ENCODE assay signal across 9 mouse cellular contexts in genomic region chr1:64035087-64035791, GRCm38 (mm10).
A peak's percentile ranks its signal among the peaks of the same experiment; 100 is the strongest.
DNase-seq lines count a peak whose midpoint lies in the region; ATAC-seq and TF ChIP-seq lines count a peak whose summit lies in the region.
"Had no signal": no experiment of that assay in that cellular context is flagged by ENCODE, and none has a peak within 500 bp of the region (broad histone marks: within the 10 kb centered on the region; RNA-seq: fewer than 3 reads in every experiment).

No protein-coding gene starts in this region.

- TF ChIP-seq EP300 in heart, adult 2 months (IDR thresholded peaks at IDR 0.05; ENCODE audit: insufficient read depth, low read depth, low read length), result peak; percentile 72; the same call in 1 of the 2 replicates

- intact Hi-C loops in heart, adult 2 months (cut with DNase I), result loop anchor here (2.0 kb wide), 1 partner anchor 14 kb away; no protein-coding TSS in a partner anchor
- intact Hi-C loops in left cerebral cortex, postnatal 36 days (cut with DNase I), result loop anchor here (5.0 to 10.0 kb wide), 2 partner anchors 87 to 410 kb away; partner anchors contain the start of gene Klf7

- no peaks in the 10 kb centered on the region for H3K79me2 ChIP-seq in heart, adult 2 months (replicated peaks; ENCODE audit: control insufficient read depth, insufficient read depth, low read length)

- no peaks in the 10 kb centered on the region for H3K9me3 ChIP-seq in kidney, embryonic 14.5 days (ENCODE audit: control insufficient read depth, low read length)
- H3K9me3 ChIP-seq in hindbrain, embryonic 14.5 days (ENCODE audit: control insufficient read depth, low read length), result no peaks in the 10 kb centered on the region
- H3K9me3 ChIP-seq: limb, embryonic 13.5 days had no signal

- no peaks in the 10 kb centered on the region for H3K27me3 ChIP-seq in kidney, adult 2 months (replicated peaks; ENCODE audit: control insufficient read depth, insufficient read depth, low read length)
- no peaks in the 10 kb centered on the region for H3K27me3 ChIP-seq in kidney, embryonic 14.5 days (ENCODE audit: control insufficient read depth, insufficient read depth, low read length)
- no peaks in the 10 kb centered on the region for H3K27me3 ChIP-seq in heart, adult 2 months (ENCODE audit: control insufficient read depth, insufficient read depth, low read length)
- H3K27me3 ChIP-seq in hindbrain, embryonic 14.5 days (ENCODE audit: control insufficient read depth, insufficient read depth, low read length), result no peaks in the 10 kb centered on the region
- H3K27me3 ChIP-seq: limb, embryonic 13.5 days had no signal

- H3K4me2 ChIP-seq in kidney, embryonic 14.5 days (replicated peaks; ENCODE audit: low read depth, low read length), result no peak overlapping the region
- no peak overlapping the region for H3K4me2 ChIP-seq in hindbrain, embryonic 14.5 days (replicated peaks)
- H3K4me2 ChIP-seq: limb, embryonic 13.5 days had no signal

- peaks cover 9% of the 10 kb centered on the region for H3K4me1 ChIP-seq in kidney, adult 2 months (ENCODE audit: control insufficient read depth, insufficient read depth, low read length)
- H3K4me1 ChIP-seq in kidney, embryonic 14.5 days (ENCODE audit: control insufficient read depth, insufficient read depth, low read length), result 0 out of 2 replicates have a peak, but pooled peaks cover 6% of the 10 kb centered on the region
- H3K4me1 ChIP-seq in heart, adult 2 months (ENCODE audit: control insufficient read depth, insufficient read depth, low read length), result peaks cover 29% of the 10 kb centered on the region
- H3K4me1 ChIP-seq in hindbrain, embryonic 14.5 days (replicated peaks; ENCODE audit: control insufficient read depth, insufficient read depth, low read length), result peaks cover 29% of the 10 kb centered on the region
- H3K4me1 ChIP-seq: limb, embryonic 13.5 days had no signal

- no peak overlapping the region for H3K4me3 ChIP-seq in kidney, adult 2 months (ENCODE audit: insufficient read depth, low read depth, low read length)
- no peak overlapping the region for H3K4me3 ChIP-seq in kidney, embryonic 14.5 days (ENCODE audit: low read length)
- H3K4me3 ChIP-seq in heart, adult 2 months, result no peak overlapping the region
- no peak overlapping the region for H3K4me3 ChIP-seq in hindbrain, embryonic 14.5 days (replicated peaks; ENCODE audit: low read length)
- H3K4me3 ChIP-seq: limb, embryonic 13.5 days had no signal

- H3K9ac ChIP-seq in kidney, embryonic 14.5 days (ENCODE audit: low read depth, low read length), result no peak overlapping the region
- no peak overlapping the region for H3K9ac ChIP-seq in heart, adult 2 months (ENCODE audit: low read depth, low read length)
- H3K9ac ChIP-seq in hindbrain, embryonic 14.5 days, result no peak overlapping the region
- H3K9ac ChIP-seq: limb, embryonic 13.5 days had no signal

- WGBS in kidney, adult 2 months, result 65% methylated on average over 15 of the region's 15 CpGs
- 83% methylated on average over 15 of the region's 15 CpGs for WGBS in kidney, embryonic 14.5 days
- whole genome bisulfite sequencing in heart, adult 2 months, result 40% methylated on average over 15 of the region's 15 CpGs
- WGBS in hindbrain, embryonic 14.5 days, result 57% methylated on average over 15 of the region's 15 CpGs

- no peak for TF ChIP-seq POLR2A in kidney, adult 2 months (IDR thresholded peaks at IDR 0.05; ENCODE audit: low read depth, low read length)
- TF ChIP-seq POLR2A in heart, adult 2 months (IDR thresholded peaks at IDR 0.05; ENCODE audit: insufficient read depth, low read depth, low read length), result peak; percentile 28; the same call in 1 of the 2 replicates

- ATAC-seq in kidney, embryonic 14.5 days (ENCODE audit: low FRiP score, low TSS enrichment), result no peak
- ATAC-seq in hindbrain, embryonic 14.5 days (ENCODE audit: low FRiP score), result no peak

- peak; percentile 72 for DNase-seq in kidney, adult 2 months
- peak in 1 of 2 experiments; percentile 59 for DNase-seq in heart, adult 2 months
- no peak for DNase-seq in hindbrain, embryonic 14.5 days (ENCODE audit: low spot score)
- DNase-seq in lung, postnatal 4 days, result peak; percentile 40 to 54
- no peak for DNase-seq in retina, postnatal 1 day
- no peak for DNase-seq in layer of hippocampus, postnatal 14 days (ENCODE audit: low spot score in 2 of 2)
- no peak for DNase-seq in left cerebral cortex, postnatal 36 days (ENCODE audit: low spot score in 2 of 2)

- peaks cover 2% of the 10 kb centered on the region; the same call in 1 of the 2 replicates for H3K36me3 ChIP-seq in kidney, adult 2 months (ENCODE audit: control insufficient read depth, insufficient read depth, low read length)
- H3K36me3 ChIP-seq in kidney, embryonic 14.5 days (ENCODE audit: control insufficient read depth, insufficient read depth, low read length), result peaks cover 19% of the 10 kb centered on the region; the same call in 1 of the 2 replicates
- peaks cover 47% of the 10 kb centered on the region for H3K36me3 ChIP-seq in heart, adult 2 months (ENCODE audit: control insufficient read depth, insufficient read depth, low read length)
- peaks cover 41% of the 10 kb centered on the region for H3K36me3 ChIP-seq in hindbrain, embryonic 14.5 days (replicated peaks; ENCODE audit: control insufficient read depth, insufficient read depth)

- no peak for TF ChIP-seq CTCF in kidney, adult 2 months (conservative IDR thresholded peaks at IDR 0.05; ENCODE audit: insufficient read depth, insufficient read length, low read depth, low read length)
- TF ChIP-seq CTCF in heart, adult 2 months (IDR thresholded peaks at IDR 0.05), result no peak

- H3K27ac ChIP-seq in kidney, adult 2 months (ENCODE audit: insufficient read depth, low read depth, low read length), result peak overlapping the region; percentile 83
- H3K27ac ChIP-seq in kidney, embryonic 14.5 days (ENCODE audit: low read depth, low read length), result no peak overlapping the region
- peak overlapping the region; percentile 34 for H3K27ac ChIP-seq in heart, adult 2 months
- H3K27ac ChIP-seq in hindbrain, embryonic 14.5 days, result peak overlapping the region; percentile 21; the same call in 1 of the 2 replicates
- H3K27ac ChIP-seq: limb, embryonic 13.5 days had no signal

Comparison
In these comparisons a context has a peak if more than half of its experiments do, and no peak if none do; other contexts are left out.
1. DNase-seq: peak in kidney, adult 2 months (single experiment) and lung, postnatal 4 days (2 of 2); none in hindbrain, embryonic 14.5 days (single experiment), retina, postnatal 1 day (single experiment), layer of hippocampus, postnatal 14 days (0 of 2) and left cerebral cortex, postnatal 36 days (0 of 2).